Mouse (Mus musculus) MEL (cell line): Measurements from ENCODE around the gene E130114P18Rik.

Experiments
- CTCF ChIP-seq, 3 experiments: IDR thresholded peaks in 2 of 3; conservative IDR thresholded peaks in 1 of 3; 2 replicates each; pipeline ENCODE4 v1.5.1; 2011 to 2012; ENCODE audit warnings: low read length in 3 of 3, low read depth in 2 of 3, mild to moderate bottlenecking in 2 of 3, improper control_type of control experiment in 1 of 3, inconsistent platforms in 1 of 3, mixed read lengths in 1 of 3, moderate library complexity in 1 of 3; ENCODE audit not compliant: control insufficient read depth in 1 of 3, insufficient read depth in 1 of 3, poor library complexity in 1 of 3, severe bottlenecking in 1 of 3
- E2F4 ChIP-seq: IDR thresholded peaks from 2 replicates; pipeline ENCODE4 v1.6.1; 2011; ENCODE audit warnings: low read depth, low read length, improper control_type of control experiment, borderline replicate concordance
- GABPA ChIP-seq: IDR thresholded peaks from 2 replicates; pipeline ENCODE4 v1.6.1; 2012; ENCODE audit warnings: low read depth, mild to moderate bottlenecking, inconsistent platforms, low read length, improper control_type of control experiment, moderate library complexity
- HCFC1 ChIP-seq: IDR thresholded peaks from 2 replicates; pipeline ENCODE4 v1.6.1; 2012; ENCODE audit warnings: low read depth, mild to moderate bottlenecking, inconsistent platforms, low read length, improper control_type of control experiment, moderate library complexity
- POLR2A ChIP-seq, 2 experiments: IDR thresholded peaks; 2 replicates each; pipeline ENCODE4 v1.6.1; 2011 to 2012; ENCODE audit warnings: low read length in 2 of 2, mild to moderate bottlenecking in 2 of 2, control low read depth in 1 of 2, improper control_type of control experiment in 1 of 2, low read depth in 1 of 2, moderate library complexity in 1 of 2; ENCODE audit not compliant: control insufficient read depth in 1 of 2, insufficient read depth in 1 of 2, poor library complexity in 1 of 2

DNA sequence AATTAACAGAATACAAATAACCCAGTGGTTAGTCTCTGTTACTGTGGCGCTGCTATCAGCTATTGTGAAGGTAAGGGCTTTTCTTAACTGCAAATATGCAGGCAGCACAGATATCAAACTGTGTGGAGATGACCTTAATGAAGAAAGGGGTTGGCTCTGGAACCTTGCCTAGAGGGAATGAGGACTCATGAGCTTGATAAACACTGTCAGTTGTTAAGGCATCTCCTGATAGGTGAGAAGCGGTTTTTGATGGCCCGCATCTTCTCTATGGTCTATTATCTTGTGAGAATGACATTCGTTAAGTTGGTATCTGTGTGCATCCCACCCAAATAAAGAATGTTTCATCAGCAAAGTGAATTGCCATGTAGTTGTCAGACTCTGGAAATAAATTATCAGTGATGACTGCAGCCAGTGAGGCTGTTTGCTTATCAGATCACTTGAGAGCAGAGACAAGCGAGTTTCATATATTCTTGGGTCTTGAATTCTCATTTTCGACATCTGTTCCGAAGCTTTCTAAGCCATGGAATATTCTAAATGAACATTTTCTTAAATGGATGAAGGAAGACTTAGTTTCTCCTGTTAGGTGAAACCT is 32.6 kb upstream of the E130114P18Rik start:
- no peak for TF ChIP-seq CTCF (IDR thresholded peaks at IDR 0.05 in 2 of 3, conservative IDR thresholded peaks at IDR 0.05 in 1 of 3; ENCODE audit: control insufficient read depth in 1 of 3, insufficient read depth in 1 of 3, low read depth in 2 of 3, low read length in 3 of 3, poor library complexity in 1 of 3, severe bottlenecking in 1 of 3)
- no peak for TF ChIP-seq E2F4
- TF ChIP-seq POLR2A (IDR thresholded peaks at IDR 0.05; ENCODE audit: control insufficient read depth in 1 of 2, insufficient read depth in 1 of 2, low read depth in 1 of 2, low read length in 2 of 2, poor library complexity in 1 of 2) = peak in 1 of 2 experiments; percentile 13; a peak in 1 of 4 replicates
- no peak for TF ChIP-seq HCFC1
- no peak for TF ChIP-seq GABPA
